Mouse (Mus musculus) 3T3-L1 (cell line): ENCODE data around the gene Armh4.
A peak's percentile ranks its signal among the peaks of the same experiment; 100 is the strongest.

ENCODE experiments used
- DNase-seq: peaks from one replicate; pipeline ENCODE4 v3.0.0-alpha.2; 2015; ENCODE audit warnings: low read depth, low spot score

Armh4 gene

DNA sequence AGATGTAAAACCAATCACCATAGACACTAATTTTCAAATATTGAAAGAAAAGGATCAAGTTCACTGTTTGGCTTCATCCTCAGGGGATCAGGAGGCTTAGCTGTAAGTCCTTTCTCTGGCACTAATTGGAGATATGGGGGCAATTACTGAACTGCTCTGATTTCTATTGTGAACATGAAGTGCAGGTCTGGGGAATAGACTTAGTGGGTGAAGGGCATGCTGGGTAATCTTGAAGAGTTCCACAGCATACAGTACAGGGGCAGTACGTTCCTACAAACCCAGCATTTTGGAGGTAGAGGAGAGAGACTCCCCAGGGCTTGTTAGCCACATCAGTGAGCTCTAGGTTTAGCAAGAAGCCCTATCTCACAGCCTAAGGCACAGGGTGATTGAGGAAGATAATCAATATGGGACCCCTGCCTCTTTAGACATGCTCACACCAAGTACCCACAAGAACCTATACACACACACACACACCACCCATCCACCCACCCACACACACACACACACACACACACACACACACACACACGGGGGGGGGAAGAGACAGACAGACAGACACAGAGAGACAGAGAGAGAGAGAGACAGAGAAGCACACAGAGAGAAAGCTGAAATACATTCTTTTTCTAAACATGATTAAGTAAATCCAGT lies 44.6 kb downstream of the Armh4 start:
- DNase-seq = no peak

DNA sequence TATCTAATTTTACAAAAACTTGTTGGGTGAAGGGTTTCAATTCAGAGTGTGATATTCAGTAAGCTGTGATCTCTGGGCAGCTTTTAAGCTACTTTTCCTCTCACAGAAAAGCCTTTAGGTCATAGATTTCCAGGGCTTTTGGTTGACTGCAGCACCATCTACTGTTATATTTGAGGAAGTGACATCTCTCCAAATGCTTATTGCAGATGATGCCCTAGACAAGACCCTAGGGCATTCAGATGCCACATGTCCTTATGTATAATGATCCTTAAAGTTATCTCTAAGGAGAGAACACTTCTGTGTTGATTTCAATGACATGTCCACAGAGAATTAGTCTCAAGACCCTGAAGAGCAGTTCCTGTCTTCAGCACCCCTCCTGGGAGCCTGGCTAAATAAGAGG lies 49.2 kb downstream of the Armh4 start:
- peak; percentile 10 for DNase-seq

DNA sequence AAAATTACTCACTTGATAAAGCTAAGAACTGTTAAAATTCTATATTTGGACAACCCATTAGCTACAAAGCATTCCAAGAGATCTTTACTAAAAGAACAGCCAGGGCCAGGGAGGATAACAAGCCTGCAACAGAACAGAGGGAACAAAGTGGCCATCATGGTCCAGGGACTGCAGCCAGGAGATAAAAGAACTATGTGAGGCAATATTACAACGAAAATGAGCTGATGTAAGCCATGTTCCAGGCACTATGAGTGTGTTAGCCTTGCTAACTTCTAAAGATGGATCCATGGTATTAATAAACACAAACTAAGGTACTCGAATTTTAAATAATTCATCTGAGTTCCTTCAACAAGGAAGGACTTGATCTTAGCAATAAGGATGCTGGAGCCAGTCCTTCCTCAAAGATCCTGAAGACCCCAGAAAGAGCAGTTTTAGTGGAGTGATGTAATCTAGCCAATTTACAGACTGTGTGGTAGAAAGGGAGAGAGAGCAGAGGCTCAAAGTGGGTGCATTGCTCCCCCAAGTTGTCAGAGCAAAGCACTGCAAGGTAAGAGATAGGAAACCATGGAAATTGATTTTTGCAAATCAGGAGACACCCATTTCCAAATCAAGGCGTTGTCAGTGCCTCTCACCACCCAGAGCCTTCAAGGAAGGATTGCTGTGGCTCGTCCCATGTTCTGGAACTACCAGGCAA lies 59.7 kb downstream of the Armh4 start:
- DNase-seq = no peak

DNA sequence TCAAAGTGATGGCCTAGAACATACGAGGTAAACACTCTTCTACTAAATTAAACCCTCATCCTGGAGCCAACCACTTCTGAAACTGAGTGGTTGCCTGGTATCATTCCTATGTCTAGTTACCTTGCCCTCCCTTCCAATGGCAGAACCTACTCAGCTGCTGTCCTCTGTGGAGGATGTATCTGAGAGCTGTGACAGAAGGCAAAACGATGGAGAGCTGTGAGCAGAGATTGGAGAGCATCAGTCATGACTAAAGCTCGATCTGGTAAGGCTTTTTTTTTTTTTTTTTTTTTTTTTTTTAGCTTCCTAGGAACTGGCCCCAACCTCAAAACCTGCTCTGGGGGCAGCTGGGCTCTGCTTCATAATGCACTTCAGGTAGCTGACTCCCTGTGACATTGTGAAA lies 60.4 kb downstream of the Armh4 start:
- DNase-seq = no peak

DNA sequence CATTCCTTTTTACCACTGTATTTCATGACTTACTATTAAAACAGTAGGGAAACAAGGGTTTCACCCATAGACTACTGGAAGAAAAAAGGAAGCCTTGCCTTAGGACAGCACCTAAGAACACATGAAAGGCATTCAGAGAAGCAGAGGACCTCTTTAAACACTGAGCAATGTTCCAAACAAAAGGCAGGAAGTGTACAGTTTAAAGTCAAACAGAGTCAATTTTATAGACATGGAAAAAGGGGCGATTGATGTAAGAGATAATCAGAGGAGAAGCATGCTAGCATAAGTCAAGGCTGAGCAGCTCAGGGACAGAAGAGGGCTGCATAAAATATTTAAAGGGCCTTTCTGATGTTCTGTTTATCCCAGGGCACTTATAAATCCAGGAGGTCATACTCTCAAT lies 61.9 kb downstream of the Armh4 start:
- DNase-seq = no peak

DNA sequence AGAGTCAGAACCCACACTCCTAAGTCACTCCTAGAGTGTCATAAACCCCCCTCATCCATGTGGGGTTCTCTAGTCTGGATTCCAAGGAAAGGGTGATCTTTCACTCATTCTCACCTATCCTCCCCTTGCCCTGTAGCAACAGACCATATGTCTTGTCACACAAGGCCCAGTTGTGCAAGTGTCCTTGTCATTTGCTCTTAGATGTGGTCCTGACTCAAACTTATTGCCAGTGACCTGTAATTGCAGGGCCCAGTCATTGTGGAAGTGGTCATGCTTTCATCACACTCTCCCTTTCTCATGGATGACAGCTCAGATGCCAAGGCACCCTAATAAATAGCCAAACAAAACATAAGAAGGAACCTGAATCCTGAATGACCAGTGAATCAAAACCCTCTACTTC lies 63.5 kb downstream of the Armh4 start:
- no peak for DNase-seq

DNA sequence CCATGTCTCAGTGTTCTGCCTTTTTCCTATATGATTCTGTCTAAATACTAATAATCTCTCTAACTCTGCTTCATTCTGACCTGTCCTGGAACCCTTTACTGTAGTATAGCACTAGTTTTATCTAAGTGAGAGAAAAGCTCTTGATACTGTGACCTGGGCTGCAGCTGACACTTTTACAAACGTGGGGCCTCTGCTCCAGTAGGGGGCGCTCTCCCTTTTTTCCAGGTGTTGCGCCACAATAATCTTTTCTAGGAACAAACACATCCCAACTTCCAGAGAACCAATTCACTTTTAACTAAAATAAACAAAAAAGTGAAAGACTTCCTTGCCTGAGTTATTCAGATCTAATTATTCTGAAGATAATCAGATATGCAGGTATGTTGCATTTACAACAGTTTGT lies 72.2 kb downstream of the Armh4 start:
- DNase-seq = no peak

DNA sequence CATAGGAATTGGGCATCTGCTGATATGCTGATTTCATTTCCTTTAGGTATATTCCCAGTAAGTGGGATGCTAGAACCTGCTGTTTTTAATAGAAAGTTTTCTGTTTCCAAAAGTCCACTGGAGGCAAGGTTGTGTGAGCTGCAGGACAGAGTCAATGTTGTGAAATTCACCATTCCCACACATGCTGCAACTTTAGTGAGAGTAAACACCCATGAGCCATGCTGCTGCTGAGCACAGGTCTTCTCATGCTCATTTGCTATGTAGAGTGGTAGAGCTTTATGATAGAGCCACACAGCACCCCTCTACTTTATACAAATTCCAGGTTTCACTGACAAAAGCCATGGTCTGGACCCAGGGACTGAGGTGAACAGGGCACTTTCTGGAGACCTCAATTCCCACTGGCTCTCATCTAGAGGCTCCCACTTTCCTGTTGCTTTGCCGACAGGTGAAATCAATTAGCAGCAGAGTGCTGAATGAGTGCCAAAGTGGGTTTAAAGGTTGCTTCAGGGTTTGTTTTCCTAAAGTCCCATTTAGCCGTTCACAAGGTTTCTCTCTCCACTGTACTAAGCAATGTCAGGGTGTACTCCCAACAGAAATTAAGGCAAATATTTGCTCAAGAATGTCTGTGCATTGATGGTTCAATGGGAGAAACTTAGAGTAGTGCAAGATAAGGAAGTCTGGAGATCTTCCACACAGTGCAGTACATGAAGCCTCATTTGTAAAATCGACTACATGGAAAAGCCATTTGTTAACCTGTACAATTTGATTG lies 79.6 kb downstream of the Armh4 start:
- no peak for DNase-seq

DNA sequence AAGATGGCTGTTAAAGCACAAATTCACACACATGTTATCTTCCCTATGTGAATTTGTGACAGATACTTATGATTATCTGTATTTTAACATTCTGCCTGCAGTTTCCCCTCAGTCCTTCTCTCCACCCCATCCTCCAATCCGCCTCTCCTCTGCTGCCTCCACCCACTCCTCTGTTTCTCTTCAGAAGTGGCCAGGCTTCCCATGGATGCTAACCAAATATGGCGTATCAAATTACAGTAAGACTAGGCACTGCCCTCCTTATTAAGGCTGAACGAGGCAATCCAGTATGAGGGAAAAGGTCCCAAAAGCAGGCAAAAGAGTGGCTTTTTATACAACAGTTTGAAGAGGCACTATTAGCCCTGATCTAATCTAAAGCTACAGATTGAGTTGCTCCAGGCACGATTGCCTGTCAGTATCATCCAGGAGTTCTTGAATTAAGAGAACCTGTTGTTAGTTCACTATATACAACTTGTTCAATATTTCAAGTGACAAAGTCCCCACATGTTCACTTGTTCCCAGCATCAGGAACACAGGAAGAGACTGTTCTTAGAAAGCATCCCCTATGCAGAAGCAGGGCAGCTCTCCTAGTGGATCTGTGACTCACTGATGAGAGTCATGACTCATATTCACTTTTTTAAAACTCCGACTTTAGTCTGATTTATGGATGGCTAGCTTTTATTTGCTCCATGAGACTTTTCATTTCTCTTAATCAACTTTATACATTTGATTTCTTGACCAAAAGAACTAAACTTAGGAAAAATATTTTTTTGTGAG lies 103.5 kb downstream of the Armh4 start:
- peak; percentile 2 for DNase-seq

DNA sequence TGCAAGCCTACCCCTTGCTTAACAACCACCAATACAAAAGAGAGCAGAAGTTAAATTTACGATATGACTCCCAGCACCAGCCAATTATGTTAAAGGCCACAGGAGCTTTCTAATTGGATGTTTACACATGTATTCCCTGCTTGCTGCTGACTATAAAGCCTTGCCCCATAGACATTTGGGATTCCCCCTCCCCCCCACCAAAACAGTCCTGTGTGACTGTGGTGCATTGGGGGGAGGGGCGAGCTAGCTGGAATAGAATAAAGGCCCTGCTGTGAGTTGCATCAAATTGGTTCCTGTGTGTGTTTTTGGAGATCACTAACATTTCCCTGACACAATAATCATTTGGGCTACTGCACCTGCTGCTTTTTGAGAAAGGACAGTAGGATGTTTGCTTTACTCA lies 106.6 kb downstream of the Armh4 start:
- DNase-seq = no peak

DNA sequence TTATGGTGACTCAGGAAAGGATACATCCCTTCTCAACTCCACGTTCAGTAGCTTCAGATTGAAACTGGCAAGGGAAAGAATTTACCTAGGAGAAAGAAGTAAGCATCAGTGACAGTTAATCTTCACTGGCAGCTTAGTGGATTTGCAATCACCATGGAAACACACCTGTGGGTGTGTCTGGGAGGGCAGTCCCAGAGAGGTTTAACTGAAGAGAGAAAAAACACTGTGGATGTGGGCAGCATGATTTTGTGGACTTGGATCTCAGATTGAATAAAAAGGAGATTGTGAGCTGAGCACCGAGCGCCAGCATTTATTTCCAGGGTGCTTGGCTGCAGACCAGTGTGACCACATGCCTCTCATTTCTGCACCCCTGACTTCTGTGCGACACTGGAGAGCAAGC lies 122.7 kb downstream of the Armh4 start:
- DNase-seq = no peak

DNA sequence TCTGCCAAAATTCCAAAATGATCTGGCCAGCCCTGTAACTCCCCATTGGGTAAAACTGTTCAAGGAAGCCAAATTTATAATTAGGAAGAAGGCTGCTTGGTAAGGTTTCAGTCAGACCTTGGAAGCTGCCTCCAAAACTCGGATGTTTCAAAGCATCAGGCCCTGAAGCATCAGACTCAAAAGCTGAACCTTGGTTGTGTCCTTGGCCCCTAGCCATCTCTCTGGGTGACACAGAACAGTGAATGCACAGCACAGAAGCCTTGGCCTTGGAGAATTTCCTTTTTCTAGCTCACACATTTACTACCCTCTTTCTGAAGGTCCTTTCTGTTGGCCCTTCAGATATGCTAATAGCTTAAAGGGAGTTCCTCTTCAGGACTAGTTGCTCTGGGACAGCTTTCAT lies 134.0 kb downstream of the Armh4 start:
- no peak for DNase-seq

DNA sequence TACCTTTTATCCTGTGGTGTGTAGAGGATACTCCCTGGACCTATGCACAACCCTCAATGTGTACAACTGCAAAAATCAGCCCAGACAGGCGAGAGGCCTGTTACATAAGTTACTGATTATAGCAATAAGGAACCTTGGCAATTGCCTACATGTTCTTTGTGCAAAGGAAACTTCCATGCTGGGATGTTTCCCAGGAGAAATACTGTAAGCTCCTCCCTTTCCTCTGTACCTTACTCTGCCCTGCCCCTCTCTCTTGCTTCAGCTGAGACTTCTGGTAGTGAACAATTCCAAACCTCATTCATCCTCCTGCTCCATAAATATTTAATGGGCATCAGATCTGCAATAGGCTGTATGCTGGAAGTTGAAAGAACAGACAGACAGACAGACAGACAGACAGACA lies 145.8 kb downstream of the Armh4 start:
- no peak for DNase-seq

DNA sequence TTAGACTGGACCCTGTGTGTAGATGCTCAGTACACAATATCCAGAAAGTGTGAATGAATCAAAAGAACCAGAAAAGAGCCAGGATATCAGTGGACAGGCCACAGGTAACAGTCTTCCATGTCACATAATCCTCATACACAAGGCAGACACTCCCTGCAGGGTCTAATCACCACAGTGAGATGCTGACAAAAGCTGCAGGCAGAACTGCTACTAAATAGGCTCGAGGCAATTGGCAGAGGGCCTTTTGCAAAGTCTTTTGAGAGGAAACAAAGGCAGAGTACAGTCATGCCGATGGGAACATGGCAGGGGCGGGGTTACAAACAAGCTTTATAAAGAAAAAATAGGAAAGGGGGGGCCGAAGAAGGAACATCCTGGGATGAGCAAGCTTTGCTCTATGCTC lies 157.1 kb downstream of the Armh4 start:
- DNase-seq = no peak
